Mouse (Mus musculus) large intestine, adult 2 months (tissue): ENCODE results near the gene Crybg2. TPM values are rescaled to one million over a fixed set of nuclear protein-coding genes. Genes with fewer than 3 reads are reported as not detected.

ENCODE experiments used
- DNase-seq: peaks from one replicate; pipeline ENCODE4 v3.0.0-alpha.2; 2012; ENCODE audit warnings: low read depth, low spot score
- WGBS: fragments of 180-500 bp; shearing (Covaris S2); methylation state at CpG from one replicate; pipeline ENCODE4 v1.1.7; 2018; 5-methylcytosine and 5-hydroxymethylcytosine counted together
- polyA plus RNA-seq: library from polyadenylated mRNA; depleted of rRNA; stranded (reverse); fragments of >200 nt; gene quantifications from 2 replicates; pipeline ENCODE4 v1.2.3, GENCODE M21; 2012

Gene Crybg2
- polyA plus RNA-seq, 1 experiment: 33.6 TPM

DNA sequence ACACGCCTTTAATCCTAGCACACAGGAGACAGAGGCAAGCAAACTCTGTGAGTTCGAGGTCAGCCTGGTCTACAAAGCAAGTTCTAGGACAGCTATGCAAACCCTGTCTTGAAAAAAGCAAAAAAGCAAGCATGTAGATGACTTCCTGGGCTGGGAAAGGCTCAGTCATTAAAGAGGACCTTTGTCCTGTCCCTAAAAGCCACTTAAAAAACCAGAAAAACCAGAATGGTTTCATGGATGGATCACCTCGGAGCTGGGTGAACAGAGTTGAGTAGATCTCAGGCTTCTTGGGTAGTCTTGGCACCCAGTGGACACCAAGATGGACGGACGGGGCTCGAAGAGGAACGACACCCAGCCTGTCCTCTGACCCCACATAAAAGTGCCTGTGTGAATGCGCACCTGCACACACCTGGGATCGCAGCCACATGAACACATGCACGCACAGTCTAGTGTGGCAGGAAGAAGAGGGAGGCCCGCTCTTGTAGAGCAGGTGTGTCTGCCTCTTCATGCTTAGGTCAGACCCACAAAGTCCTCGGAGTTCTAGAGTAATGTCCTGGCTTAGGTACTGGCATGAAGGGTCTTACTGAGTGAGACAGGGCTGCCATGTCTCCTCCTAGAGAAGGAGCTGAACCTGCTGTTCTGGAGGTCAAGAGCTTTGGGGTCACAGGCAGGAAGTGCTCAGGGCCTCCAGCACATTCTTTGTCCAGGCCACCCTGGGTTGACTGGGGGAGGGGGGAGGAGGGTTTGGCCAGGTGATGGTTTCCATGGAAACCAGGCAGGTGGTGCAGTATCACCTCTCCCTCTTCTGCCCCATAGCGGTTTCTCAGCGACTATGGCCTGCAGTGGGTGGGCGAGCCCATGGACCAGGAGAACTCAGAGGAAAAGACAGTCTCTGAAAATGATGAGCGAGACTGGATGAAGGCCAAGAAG lies 54.9 kb downstream of the Crybg2 start:
- DNase-seq: no peak
- 44% methylated on average over 16 of the region's 16 CpGs for WGBS

DNA sequence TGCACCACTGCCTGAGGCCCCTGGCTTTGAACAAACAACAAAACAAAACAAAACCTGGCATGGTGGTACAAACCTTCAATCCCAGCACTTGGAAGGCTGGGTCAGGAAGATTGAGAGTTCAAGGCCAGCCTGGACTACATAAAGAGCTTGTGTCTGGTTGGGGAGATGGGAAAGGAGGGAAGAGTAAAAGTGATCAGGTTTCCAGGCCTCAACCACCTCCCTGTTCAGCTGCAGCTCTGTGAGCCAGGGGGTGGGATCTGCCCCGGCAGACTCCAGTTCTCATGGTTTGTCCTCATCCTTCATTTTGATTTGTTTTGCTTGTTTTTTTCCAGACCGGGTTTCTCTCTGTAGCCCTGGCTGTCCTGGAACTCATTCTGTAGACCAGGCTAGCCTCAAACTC lies 55.9 kb downstream of the Crybg2 start:
- DNase-seq: no peak
- WGBS: 70% methylated on average over 2 of the region's 2 CpGs

DNA sequence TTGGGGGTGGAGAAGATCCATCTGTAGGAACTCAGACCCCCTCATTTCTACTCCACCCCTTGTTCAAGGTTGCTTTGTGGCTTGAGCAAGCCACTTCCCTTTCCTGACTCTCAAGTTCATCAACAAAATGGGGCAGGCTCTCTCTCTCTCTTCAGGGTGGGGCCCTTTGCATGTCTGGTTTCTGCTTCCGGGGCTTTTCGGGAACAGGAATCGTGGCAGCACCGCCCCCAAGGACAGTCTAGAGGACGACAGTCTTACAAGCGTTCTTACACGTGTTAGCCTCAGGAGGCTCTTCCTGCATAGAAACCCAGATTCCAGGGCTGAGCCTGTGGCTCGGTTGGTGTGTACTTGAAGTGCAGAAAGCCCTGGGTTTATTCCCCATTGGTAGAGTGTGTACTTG lies 56.4 kb downstream of the Crybg2 start:
- 47% methylated on average over 8 of the region's 8 CpGs for WGBS
- no peak for DNase-seq

DNA sequence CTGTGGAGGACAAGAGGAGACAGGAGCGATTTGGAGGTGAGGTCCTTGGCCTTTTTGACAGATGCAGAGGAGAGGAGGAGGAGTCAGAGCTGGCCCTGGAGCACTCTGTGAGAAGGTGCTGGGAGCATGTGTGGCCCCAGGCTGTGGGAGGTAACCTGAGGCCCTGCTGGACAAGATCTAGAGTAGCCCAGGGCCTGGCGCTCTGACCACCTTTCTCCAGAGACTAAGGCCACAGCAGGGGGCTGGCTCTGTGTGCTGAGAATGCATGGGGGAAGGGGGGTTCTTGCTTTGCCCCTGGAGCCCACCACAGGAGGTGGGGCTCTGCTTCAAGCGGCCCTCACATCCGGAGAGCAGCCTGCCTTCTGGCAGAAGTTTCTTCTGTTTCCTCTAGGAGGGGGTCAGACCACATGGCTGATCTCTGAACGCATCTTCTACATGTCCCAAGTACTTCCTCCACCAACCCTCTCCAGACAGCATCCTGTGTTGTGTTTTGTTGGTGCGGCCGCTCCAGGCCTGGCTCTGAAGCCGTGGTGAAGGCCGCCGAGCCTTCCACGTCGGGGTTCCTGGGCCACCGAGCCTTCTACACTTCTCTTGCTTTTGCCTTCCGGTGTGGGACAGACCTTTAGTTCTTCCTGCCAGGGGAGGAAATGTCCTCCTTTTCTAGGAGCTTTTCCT lies 57.6 kb downstream of the Crybg2 start:
- no peak for DNase-seq
- WGBS: 74% methylated on average over 14 of the region's 14 CpGs

DNA sequence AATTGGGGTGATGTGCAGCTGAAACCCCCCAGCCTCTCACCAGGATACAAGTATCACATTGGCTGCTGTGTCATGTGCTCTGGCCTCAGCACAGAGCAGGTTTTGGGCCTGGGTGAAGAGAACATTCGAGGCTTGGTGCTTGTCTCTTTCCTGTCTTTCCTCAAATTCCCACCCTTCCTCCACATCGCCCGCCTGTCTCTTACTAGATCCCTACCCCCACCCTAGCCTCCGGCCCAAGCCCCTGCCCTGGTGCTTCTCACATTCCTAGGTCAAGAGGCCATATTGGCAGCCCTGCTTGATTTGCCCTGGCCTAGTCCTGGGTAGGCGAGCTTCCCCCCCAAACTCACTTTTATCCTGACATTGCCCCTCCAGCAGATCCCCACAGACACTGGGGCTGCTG lies 58.4 kb downstream of the Crybg2 start:
- DNase-seq: no peak
- 86% methylated on average over 5 of the region's 5 CpGs for WGBS

DNA sequence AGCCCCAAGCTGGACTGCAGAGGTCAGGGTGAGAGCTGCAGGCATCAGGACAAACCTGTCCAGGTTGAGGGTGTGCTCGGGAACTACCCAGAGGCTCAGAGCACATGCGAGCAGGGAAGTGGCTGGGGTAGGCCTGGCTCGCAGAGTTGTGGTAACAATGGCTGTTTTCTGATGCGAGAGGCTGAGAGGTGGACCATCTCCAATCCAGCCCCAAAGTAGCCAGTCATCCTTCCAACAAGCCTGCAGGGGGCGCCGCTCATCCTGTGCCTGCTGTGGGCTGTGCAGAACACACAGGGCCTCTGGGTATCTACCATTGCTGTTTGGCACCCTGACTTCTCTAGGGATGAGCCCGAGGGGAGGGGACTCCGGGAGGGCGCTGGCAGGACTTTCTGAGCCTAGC lies 59.0 kb downstream of the Crybg2 start:
- DNase-seq: no peak
- WGBS: 80% methylated on average over 9 of the region's 9 CpGs

DNA sequence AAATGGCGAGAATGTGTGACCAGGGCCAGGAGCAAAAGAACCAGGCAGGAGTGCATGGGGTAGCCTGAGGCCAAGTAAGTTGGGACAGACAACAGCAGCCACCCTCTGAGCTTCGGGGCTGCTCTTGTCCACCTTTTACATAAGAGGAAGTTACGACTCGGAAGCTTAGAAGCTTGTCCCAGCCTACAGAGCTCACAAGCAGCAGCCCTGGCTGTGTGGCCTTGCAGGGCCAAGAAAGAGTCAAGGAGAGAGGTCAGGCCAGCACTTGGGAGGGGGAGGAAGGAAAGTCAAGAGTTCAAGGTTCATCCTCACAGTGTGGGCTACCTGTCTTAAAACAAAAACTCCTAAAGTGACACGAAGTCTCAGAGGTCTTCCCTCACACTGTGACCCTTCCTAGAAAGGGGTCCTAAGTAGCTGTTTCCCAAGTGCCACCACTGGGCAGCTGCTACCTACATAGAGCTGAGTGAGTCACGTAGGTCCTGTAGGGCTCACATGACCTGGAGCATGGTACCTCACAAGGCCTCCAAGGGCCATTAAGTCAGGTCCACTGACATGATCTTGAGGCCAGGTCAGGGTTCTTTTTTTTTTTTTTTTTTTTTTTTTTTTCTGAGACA lies 59.7 kb downstream of the Crybg2 start:
- no peak for DNase-seq
- 80% methylated on average over 6 of the region's 6 CpGs for WGBS

DNA sequence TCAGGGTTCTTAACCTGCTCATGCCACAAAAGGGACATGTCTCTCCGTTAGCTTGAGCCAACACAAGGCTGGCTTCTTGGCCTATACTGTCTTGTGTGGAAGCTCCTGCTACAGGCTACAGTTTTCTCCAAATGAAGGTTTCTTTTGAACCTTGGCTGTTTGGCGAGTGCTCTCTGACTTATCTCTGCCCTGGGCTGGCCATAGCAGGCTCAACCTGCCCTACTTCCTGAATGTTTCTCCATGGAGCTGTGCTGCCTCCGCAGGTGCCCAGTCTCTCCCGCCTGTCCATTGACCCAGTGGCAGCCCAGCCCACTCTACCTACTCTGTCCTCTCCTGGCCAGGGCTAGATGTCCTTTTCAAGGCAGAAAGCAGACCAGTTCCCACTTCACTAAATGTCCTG lies 60.3 kb downstream of the Crybg2 start:
- 43% methylated on average over 4 of the region's 4 CpGs for WGBS
- no peak for DNase-seq

DNA sequence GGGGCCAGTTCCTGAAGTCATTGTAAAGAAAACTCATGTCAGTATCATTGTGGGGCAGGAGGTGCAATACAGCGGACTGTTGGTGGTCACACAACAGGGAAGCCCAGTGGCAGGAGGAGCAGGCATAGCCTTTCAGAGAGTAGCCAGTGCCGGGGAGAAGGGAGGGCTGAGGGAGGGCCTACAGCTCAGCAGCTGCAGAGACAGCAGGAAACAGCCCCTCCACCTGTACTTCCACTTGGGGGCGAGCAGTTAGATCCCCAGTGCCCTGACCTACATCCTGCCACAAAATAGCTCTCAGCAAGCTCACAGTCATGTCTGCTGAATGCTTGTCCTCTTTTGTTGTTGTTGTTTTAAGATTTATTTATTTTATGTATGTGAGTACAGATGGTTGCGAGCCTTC lies 61.0 kb downstream of the Crybg2 start:
- WGBS: 70% methylated on average over 4 of the region's 4 CpGs
- no peak for DNase-seq

DNA sequence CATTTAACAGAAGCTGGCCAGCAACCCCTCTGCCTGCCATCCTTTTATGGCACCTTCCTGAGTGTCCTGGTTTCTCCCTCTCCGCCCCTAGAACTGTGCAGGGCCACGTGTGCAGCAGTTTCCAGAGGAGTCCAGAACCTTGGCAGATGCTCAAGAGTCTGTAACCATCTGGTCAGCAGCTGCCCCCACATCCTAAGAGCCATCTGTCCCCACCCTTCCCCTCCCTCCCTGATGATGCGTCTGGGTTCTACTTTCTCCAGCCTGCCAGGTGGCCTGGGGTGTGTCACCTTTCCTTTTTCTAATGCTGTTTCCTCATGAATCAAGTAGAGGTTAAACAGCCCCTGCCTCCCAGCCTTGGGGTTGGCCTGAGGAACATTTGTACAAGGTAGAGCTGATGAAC lies 61.7 kb downstream of the Crybg2 start:
- DNase-seq: no peak
- 6% methylated on average over 3 of the region's 3 CpGs for WGBS

DNA sequence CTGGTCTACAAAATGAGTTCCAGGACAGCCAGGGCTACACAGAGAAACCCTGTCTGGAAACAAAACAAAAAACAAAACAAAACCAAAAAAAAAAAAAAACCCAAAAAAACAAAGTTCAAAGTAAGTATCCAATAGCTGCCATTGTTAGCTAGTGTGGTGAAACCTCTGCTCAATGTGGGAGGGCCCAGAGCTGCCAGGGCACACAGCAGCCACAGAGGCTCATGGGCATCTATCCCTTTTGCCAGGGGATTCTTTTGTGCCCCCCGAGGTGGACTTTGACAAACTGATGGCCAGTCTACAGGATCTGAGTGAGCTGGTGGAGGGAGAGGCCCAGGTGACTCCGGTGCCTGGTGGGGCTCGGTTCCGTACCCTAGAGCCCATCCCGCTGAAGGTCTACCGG lies 62.5 kb downstream of the Crybg2 start:
- 98% methylated on average over 6 of the region's 6 CpGs for WGBS

DNA sequence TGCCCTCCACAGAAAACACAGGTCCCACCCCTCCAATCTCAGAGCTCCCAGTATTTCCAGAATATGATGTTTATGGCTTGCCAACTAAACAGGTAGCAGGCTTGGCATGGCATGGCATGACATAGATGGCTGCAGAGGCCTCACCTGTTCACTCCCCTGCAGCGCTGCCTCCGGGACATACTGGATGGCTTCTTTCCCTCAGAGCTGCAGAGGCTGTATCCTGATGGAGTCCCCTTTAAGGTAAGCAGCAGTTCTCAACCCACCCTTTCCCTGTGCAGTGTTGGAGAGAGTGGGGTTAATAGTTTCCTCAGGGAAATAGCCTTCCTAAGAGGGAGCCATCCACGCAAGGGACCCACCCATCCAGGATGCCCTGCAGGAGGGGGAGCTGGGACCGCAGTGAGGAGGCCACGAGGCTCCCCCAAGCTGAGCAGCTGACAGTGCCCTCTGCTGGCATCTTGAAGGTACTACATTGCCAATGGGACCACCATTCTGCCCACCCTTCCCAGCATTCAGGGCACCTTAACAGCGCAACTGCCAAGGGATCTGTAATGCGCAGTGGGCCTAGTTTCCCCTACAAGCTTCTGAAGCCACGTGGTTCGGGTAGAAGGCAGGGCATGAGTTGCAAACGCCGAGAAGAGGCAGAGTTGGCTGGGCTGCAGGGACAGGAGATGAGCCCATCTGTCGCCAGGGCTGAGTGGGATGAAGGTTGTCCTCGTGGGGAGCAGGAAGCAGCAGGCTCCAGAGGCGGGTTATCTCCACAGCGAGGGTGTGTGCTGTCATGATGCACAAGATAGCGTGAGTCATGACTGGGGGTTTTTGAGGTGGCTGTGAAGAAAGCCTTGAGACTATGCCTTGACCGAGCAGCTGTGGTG lies 63.3 kb downstream of the Crybg2 start:
- no peak for DNase-seq
- 21% methylated on average over 17 of the region's 17 CpGs for WGBS

More for the DNA sequence above, 62.5 kb downstream of the Crybg2 start:
- no peak for DNase-seq

DNA sequence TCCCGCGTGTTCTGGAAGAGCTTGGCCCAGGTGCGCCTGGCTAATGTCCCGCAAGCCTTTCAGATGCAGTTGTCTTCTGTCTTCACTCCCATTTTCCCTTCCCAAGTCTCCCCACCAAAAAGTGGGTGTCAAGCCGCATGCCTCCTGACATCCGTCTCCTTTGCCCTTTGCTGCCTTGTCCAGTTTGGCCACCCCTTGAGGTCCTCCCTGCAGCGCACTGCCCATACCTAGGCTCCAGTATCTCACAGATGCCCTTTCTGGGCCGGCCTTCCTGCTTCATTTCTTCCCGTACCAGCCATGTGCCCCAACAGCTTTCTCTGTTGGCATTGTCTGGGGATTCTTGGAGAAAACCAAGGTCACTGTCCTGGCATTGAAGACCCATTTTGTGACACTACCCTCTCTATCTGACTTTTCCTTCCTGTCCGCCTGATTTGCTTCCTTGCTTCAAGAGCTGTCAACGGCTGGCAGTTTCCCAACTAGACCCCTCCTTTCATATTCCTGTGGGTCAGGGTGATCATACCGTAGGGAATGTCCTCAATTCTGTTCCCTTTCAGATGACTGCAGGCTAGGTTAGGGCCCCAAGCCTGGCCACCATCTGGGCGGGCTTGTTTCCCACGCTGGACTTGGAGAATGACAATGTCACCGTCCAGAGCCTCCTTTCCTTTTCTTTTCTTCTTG lies 64.9 kb downstream of the Crybg2 start:
- WGBS: 91% methylated on average over 15 of the region's 15 CpGs
- no peak for DNase-seq

DNA sequence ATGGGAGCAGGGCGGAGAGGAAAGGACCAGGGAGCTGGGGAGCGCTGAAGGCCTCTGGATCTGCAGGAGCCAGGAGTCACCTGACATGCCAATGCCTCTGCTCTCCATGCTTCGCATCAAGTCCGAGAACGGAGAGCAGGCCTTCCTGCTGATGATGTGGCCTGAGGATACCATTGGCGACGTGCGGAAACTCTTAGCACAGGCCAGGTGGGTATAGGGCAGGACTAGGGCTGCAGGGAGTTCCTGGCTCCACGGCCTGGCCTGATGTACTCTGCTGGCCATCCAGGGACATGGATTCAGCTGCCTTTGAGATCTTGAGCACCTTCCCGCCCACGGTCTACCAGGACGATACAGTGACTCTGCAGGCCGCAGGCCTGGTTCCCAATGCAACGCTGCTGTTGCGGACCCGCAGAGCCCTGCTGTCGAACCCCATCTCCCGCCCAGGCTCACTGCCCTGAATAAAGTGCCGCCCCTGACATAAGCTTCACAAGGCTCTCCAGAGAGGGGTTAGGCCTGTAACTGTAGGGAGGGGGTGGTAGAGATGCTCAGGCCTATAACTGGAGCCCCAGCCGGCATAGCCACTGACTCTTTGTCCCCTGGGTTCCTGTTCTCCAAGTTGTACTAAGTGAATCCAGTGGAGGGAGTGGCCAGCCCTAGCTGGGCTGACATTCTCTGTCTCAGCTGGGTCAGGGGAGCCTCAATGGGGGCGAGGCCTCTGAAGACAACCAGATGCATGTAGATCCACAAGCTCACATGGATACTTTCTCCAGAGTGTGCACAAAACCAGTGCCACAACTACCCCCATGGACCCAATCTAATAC lies 65.9 kb downstream of the Crybg2 start:
- WGBS: 90% methylated on average over 21 of the region's 21 CpGs
- no peak for DNase-seq

DNA sequence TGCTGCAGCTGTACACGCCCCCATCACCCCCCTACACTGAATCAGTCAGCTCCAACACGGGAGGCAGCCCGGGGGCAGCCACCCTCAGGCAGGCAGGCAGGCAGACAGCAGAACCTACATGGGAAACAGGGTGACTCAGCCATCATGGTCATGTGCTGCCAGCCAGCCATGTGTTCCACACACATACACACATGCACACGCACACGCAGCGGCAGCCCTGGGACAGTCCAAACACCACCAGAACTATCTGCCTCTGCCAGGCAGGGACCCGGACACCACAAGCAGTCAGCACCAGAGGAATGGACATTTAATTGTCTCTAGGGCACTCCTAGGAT lies 66.5 kb downstream of the Crybg2 start:
- 82% methylated on average over 7 of the region's 7 CpGs for WGBS
- DNase-seq: no peak

DNA sequence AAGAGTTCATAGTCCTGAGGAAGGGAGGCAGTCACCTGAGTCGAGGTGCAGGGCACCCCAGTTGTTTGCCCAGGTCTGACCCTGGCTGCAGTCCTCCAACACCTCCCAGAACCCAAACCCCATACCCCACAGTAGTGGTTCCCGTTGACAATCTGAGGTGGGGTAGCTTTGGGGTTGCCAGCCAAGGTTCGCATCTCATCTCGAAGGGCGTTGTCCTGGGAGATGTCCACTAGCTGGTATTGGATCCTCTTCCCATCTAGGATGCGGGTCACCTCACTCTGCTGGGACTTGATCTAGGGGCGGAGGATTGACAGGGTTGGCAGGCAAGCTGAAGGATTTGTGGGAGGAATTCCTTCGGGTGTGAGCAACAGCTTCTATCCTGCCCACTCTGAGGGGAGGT lies 67.2 kb downstream of the Crybg2 start:
- no peak for DNase-seq
- 35% methylated on average over 8 of the region's 8 CpGs for WGBS

DNA sequence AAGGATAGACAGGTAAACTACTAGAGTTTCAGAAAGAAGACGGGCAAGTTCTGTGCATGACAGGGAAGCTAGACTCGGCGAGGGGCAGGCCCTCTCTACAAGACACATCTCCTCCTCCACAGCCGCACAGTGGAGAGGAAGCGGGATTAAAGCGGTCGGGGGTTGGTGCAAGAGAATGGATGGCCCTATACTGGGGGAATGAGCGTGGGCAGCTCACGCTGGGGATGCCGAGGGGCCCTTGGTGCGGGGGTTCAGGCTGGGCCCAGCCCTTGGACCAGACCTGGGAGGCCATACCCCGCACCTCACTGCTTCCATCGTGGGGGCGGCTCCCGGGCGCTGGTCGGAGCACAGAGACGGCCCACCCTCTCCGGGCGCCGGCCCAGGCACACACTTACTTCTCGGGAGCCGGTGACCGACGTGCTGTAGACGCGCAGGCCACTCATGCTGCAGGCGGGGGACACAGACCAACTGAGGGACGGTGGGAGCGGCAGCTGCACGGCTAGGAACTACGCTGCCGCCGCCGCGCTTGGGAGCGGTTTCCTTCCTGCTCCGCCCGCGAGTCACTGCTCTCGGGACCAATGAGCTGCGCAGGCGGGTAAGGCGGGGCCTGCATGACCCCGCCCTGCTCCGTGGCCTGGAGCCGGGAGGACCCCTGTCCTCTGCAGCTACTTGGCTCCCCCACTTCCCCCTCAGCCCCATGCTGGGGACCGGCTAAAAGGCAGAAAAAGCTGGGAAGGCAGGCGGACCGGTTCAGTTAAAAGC lies 67.8 kb downstream of the Crybg2 start, which contains the start of gene Sh3bgrl3:
Sh3bgrl3 (minus strand) TSS at position 569 of the 762 bp plus-strand sequence.
- peak; percentile 78 for DNase-seq
- WGBS: under 1% methylated on average over 50 of the region's 50 CpGs

DNA sequence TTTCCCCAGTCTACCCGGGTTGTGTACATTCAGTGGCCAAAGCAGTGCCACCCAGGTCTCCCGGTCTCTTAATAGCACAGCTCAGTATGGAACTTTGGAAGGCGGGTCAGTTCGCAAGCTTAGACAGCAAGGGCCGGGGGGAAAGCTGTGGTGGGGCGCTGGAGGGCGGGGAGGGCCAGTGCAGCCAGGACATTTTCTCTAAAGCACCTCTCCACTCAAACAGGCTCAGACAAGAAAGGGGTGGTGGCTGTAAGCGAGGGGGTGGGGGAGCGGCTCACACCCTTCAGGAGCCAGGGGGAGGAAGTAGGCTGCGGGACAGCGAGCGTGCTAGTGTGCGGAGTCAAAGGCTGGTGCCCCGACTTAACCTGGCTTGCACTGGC lies 68.4 kb downstream of the Crybg2 start:
- no peak for DNase-seq
- WGBS: 1% methylated on average over 14 of the region's 14 CpGs
